Mouse (Mus musculus): ENCODE measurements around the gene Emilin2.

- TF ChIP-seq POLR2A (IDR thresholded peaks at IDR 0.05; ENCODE audit: insufficient read depth, low read depth, low read length), result no peak
- no peak for TF ChIP-seq CTCF (IDR thresholded peaks at IDR 0.05; ENCODE audit: insufficient read depth, low read depth, low read length)
Observed at GRCm38 (mm10) chr17:71233210-71233609, 78.6 kb downstream of the Emilin2 start.

All from olfactory bulb, adult 2 months (tissue).